Mouse (Mus musculus) left cerebral cortex, postnatal 14 days (tissue): ENCODE data around the gene Ppih. TPM values are rescaled to one million over a fixed set of nuclear protein-coding genes. Genes with fewer than 3 reads are reported as not detected.

ENCODE experiments used
- DNase-seq, 2 experiments: peaks; one replicate each; pipeline ENCODE4 v3.0.0; 2021 to 2022; ENCODE audit warnings: low spot score in 2 of 2, mixed read lengths in 1 of 2
- intact Hi-C: fragments of 180-260 bp; cut with DNase I; formaldehyde crosslinking; loops from one replicate; pipeline ENCODE4 v1.15.1; 2025
- long read RNA-seq, 2 experiments: library from polyadenylated mRNA; stranded (forward); transcript quantifications; one replicate each; pipeline ENCODE4 v2.0.0; 2021
- total RNA-seq, 2 experiments: library from RNA; stranded (reverse); gene quantifications; 2 replicates each; pipeline ENCODE4 v1.2.3; 2021

Gene Ppih
- total RNA-seq, result 10 to 100 TPM; 18.0 to 19.1 TPM
- long read RNA-seq, experiment 1, partial matches to known transcripts, result 0 of 8 reads
- long read RNA-seq, experiment 1, other reads (novel, unspliced or antisense), result 1 of 8 reads
- long read RNA-seq, experiment 2, partial matches to known transcripts, result 0 of 5 reads
- long read RNA-seq, experiment 2, other reads (novel, unspliced or antisense), result 0 of 5 reads

DNA sequence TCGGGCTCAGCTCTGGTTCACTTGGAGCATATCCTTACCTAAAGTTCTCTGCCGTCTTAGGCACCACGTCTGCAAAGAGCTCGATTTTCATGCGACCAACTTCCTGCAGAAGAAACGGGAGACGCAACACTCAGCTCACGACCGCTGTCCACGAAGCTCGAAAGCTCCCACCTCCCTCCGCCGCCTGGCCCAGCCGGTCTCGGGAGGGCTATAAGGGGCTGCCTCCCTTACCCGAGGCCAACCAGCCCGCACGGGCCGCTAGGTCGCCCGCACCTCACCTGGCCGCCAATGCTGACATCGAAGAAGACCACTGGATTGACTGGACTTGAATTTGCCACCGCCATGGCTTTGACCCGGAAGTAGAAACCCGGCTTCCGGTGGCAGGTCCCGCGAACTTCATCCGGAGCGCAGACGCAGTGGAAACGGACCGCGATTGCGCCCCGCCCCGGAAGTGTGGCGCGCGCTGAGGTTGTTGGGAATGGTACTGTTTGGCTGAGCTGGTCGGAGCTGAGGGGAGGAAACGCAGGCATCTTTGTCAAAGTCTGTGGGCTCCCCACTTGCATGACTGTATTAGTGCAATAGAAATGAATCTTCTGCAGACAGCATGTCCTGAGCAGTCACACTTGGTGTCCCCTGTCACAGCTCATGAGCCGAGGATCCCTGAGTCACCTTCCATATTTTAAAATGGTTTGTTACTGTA lies at the start of gene Ppih:
Gene Ppih (minus strand): TSS at position 416 of the 700 bp plus-strand sequence.
- peak; percentile 96 to 97 for DNase-seq
- intact Hi-C loops, result loop anchor here (2.0 kb wide), 1 partner anchor 25 kb away; the partner anchor contains the start of gene Ybx1

DNA sequence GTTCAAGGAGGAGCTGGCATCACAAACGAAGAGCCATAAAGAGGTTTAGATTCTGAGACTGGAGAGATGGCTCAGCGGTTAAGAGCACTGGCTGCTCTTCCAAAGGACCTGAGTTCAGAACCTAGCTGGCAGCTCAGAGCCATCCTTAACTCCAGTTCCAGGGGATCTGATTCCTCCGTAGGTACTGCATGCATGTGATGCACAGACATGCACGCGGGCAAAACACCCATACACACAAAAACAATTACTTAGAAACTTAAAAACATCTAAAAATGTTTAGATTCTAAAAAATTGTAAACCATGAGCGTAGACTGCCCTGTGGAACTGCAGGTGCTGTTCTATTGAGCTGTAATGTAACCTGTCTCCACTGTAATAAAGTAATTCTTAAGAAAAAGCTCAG lies 49.1 kb upstream of the Ppih start:
- DNase-seq, result no peak
- intact Hi-C loops, result no loop called here

DNA sequence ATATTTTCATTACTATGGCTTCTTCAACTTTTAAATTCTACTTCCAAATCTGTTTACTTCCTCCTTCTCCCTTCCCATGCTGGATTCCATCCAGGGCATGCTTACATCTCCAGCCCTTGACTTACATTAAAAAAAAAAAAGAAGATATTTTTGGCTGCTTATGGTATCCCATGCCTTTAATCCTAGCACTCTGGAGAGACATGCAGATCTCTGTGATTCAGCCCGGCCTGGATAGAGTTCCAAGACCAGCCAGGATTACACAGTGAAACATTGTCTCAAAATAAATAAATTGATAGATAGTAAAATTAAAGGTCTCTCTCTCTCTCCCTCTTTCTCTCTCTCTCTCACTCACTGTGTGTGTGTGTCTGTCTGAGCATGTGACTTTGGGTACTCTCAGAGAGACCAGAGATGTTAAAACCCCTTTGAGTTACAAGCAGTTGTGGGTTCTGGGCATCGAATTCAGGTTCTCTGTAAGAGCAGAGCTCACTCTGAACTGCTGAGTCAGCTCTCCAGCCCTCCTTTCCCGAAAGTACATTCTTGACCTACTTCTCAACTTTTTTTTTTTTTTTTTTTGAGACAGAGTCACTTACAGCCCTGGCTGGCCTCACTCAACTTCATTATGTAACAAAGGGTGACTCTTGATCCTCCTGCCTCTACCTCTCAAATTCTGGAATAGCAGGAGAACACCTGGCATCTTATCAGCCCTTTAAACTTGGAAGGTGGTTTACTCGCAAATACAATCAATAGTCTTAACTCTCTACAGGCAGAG lies 46.6 kb upstream of the Ppih start:
- intact Hi-C loops, result no loop called here

DNA sequence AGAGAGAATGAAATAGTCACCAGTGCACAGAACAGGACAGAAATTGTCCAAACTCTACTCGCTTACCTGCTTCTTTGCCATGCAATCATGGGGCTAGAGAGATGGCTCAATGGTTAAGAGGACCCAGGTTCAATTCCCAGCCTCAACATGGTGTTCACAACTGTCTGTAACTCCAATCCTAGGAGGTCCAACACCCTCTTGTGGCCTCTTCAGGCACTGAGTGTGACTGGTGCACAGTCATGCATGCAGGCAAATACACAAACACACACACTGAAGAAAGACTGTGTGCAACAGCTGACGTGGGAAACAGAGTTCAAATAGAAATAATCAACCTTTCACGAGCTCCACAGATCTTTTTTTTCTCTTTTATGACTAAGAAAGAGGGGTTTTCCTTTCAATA lies 41.9 kb upstream of the Ppih start:
- DNase-seq, result no peak
- intact Hi-C loops, result no loop called here

More for the DNA sequence above, 46.6 kb upstream of the Ppih start:
- no peak for DNase-seq

DNA sequence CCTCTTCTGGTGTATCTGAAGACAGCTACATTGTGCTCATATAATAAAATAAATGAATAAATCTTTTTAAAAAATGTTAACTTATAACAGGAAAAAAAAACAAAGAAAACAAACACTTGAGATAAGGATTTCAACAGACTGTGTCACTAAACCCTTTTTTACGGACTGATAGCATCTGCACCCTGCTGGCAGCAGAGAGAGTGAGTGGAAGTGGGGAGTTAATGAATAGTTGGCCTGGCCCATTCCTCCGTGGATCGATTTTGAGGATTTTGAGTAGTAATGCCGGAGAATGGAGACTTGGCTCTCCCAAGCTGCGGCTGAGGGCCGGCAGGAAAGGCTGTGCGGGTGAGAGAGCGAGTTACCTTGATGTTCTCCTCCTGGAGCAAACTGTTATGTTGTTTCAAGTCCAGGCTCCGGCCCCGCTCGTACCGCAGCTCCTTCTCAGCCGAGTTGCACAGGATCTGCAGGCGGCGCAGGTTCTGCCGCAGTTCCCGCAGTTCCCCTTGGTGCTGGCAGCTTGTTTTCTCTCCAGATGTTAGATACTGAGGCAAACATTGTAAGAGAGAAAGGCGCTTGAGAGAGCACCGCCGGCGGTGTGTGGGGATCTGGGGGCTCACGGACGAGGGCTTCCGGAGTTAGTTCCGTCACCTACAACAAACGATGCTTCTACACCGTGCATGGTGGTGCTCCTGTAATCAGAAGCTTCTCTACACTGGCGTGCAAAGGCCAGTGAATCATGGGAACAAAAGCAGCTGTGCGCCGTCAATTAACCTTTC lies 39.0 kb upstream of the Ppih start:
- intact Hi-C loops, result no loop called here
- peak in 1 of 2 experiments; percentile 7 for DNase-seq

DNA sequence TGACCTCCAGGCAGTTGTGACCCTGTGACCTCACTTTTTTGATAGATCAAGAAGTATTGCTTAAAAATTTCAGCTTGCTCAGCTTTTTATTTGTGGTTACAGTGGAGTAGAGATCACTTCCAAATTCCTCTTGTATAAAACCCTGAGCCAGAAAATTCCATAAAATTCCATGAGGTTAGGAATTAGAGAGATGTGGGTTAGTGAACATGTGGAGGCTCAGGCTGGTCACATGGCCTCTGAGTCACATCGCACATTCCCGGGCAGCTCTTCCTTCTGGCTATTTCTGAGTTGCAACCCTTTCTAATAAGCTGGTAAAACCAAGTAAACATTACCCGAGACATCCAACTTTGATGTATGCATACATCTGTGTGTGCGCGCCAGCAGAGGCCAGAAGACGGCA lies 25.2 kb upstream of the Ppih start:
- intact Hi-C loops, result no loop called here

DNA sequence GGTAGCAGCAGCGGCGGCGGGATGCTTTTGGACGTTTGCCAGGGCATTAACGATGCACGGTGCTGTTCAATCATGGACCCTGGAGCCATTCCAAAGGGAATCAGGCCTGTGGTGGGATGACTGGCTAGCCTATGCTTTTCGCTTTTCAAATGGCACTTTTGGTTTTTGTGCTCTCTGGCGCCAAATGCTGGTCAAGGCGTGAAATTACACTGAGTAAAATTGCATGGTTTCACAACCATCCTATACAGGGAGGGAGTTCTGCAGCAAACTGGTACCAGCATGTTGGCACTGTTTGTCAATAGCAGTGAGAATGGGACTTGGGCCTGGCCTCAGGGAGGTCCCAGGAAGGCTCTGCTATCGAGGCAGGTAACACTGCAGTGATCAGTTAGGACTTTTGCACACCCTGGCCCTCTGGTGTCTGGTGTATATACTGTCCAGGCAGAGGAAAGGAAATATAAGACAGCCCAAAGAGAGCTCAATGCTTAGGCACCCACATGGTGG lies 18.6 kb upstream of the Ppih start:
- intact Hi-C loops, result no loop called here
- DNase-seq, result peak; percentile 46 to 75

More for the DNA sequence above, 25.2 kb upstream of the Ppih start:
- DNase-seq, result no peak

DNA sequence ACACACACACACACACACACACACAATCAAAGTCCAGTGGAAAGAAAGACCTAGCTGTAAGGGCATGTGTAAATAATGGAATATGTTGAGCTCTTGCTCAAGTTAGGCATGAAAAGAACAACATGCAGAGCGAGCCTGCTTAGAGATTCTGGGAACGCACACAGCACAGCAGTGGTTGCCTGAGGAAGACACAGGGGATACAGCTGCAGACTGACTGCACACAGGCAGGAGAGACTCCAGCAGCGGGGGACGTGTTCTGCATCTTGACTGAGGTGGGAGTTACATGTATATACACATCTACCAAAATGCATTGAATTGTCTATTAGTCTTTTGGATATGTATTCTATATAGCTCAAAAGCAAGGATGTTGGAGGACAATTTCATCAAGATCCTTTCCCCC lies 18.1 kb upstream of the Ppih start:
- intact Hi-C loops, result no loop called here
- DNase-seq, result peak; percentile 20 to 49

DNA sequence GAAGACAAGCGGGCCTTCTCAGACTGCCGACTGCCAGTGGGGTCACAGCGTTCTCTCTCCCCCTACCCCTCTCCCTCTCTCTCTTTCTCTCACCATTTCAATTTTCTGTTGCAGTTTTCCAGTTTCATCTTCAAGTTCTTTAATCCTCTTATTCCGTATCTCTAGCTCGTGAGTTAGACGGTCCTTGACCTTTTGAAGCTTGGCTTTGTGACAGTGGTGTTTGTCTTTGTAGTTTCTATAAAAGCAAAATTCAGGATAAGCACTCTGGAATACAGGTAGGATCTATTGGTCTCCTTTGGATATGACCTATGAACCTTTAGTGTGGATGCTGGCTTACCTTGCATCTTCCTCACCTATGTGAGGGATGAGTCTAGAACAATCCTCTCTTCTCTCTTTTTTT lies 13.1 kb upstream of the Ppih start:
- no peak for DNase-seq
- intact Hi-C loops, result no loop called here

DNA sequence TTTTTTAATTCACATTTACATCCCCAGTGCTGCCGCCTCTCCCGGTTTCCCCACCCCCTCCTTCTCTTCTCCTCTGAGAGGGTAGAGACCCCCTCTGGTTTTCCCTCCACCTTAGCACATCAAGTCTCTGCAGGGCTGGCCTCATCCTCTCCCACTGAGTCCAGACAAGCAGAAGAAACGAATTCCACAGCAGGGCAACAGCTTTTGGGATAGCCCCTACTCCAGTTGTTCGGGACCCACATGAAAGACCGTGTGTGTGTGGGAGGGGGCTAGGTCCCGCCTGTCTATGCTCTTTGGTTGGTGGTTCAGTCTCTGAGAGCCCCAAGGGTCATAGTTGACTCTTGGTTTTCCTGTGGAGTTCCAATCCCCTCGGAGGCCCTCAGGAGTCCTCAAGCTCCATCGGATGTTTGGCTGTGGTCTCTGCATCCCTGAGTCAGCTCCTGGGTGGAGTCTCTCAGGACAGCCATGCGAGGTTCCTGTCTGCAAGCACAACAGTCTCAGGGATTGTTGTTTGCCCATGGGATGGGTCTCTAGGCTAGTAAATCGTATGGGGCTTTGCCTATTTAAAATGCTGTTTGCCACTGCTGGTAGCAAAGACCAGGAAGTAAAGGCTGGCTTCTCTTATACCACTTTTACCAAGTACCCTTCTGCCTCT lies 677 bp upstream of the Ppih start:
- no peak for DNase-seq
- intact Hi-C loops, result loop anchor here (2.0 kb wide), 1 partner anchor 26 kb away; the partner anchor contains the start of gene Ybx1

DNA sequence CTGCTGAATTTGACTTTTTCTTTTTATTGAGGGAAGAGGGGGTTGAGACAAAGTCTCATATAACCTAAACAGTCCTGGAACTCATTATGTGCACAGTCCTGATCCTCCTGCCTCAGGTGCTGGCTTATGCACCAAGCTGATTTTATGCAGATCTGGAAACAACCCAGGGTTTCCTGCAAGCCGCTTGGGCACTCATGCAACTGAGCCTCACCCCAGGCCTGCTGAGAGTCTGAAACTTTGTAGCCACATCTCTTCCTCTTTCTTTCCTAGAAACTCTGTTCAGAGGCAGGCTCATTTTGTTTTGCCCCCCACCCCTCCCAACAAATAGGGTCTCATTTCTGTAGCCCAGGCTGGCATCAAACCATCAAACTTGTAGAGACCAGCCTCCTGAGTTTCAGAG lies 6.6 kb downstream of the Ppih start:
- no peak for DNase-seq
- intact Hi-C loops, result no loop called here

DNA sequence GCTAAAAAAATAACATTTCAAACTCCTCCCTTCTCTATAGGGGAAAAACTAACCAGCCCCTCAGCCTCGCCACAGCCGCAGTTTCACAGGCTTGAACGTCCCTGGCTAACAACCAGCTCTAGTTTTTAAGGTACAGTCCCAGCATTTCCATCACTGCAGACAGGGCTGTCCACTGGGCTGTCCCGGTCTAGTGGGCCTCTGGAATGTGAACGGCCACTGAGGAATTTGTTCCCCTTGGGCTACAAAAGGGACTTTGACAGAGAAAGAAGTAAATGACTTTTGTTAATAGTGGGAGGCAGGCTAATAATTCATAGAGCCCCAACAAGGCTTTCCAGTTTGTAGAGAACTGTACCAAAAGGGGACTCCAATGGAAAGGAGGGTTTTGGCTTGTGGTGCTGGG lies 14.9 kb downstream of the Ppih start:
- intact Hi-C loops, result no loop called here
- no peak for DNase-seq

DNA sequence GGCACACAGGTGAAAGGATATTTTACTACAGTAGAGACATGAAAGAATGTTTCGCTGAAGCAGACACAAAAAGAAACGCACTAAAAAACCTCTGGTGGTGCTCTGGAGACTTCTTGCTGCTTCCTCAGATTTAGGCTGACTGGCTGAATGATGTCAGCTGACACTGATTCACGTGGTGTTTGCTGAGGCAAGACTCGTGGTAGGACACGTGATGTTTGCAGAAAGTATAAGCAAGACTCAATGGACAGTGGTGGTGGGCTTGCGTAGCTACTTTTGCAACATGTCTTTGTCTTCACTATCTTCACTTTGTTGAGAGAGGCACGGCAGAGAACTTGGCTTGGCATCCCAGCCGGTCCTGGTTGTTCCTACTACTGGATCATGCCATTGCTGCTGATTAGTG lies 17.1 kb downstream of the Ppih start:
- no peak for DNase-seq
- intact Hi-C loops, result no loop called here

DNA sequence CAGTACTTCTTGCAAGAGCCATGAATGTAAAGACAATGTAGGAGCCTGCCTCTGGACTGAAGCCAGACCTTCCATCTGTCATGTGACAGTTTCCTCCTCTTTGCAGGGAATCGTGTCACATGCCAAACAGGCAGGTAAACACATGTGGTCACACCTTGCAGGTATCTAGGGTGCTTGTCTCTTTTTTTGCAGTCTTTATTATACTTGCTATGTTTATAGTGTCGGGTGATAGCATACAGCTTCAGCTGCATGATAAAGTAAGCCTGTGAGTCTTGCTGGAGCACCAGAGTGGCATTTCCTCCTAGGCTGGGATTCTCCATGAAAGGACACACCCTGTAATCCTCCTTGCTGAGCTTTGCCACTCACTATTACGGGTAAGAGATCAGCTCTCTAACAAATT lies 18.6 kb downstream of the Ppih start:
- intact Hi-C loops, result no loop called here
- no peak for DNase-seq

DNA sequence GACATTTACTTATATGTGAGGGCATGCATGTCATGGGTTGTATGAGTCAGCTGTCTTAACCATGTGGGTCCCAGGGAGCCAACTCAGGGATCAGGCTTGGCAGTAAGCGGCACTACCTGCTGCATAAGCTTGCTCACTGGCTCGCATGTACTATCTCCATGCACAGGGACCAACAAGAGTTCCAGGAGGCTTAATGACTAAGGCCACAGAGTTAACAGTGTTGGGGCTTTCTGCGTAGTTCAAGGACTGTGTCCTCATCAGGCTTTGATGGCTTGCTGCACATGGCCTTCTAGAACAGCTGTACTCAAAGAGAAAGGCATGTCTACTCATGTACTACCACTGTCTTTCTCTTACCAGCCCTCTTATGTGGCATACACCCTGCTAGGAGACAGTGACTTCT lies 19.6 kb downstream of the Ppih start:
- DNase-seq, result no peak
- intact Hi-C loops, result no loop called here

DNA sequence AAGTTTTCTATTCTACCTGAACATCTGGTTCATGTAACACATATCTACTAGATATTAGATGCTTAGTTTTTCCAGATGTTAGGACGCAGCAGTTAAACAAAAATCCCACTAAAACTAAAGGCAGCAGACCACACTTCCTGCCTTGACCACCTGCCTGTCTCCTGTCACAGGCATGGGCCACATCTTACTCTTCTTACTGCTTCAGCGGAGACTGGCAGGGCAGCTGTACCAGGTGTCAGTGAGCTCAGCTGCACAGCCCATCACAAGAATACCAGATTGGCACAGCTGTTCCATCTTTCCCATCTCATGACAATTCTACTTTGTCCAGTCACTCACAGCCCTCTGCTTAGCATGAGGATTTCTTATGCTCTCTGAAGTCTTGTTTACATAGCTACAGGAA lies 23.0 kb downstream of the Ppih start:
- intact Hi-C loops, result no loop called here
- DNase-seq, result no peak

DNA sequence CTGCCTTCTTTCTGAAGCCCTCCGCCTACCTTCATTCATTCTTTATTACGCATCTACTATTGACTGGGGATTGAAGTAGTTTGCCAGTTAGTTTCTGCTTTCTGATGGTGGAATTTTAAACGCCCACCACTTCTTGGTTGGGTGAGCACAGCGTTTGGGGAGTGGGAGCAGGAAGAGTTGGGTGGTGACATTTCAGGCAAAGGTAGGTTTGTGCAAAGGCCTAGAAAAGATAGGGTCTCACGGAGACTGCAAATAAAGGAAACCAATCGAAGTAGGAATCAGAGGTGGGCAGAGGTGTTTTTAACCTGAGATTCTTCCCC lies 25.3 kb downstream of the Ppih start:
- intact Hi-C loops, result loop anchor here (2.0 kb wide), 1 partner anchor 26 kb away; the partner anchor contains the start of gene Ppih

DNA sequence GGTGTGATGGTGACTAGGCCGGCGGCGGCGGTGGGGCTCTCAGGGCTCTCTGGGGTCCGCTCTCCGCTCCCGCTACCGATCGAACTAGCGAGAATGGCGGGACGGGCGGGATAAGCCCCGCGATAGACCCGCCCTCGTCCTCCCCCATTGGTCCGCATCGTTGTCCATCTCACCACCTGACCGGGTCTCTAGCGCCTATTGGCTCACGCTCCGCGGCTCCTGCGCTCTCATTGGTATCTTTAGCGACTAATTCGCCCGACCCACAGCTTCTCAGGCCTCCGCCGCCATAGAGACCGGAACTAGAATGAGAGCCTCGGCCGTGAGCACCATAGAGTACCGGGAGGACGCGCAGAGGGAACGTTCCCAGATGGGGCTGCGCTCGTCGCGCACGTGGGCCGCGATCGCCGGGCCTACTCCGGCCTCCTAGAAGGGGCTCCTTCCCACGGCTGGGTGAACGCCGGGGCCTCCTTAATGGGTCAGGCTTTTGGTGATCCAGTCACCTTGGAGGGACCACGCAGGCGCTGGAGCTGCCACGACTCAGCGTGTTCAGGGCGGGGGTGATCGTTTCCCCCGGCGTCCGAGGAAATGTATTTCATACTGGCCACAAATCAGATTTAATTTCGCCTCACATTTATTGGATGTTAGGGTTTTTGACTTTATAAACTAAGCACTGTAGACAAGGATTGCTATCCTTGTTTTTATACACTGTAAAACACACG lies 25.8 kb downstream of the Ppih start, which contains the start of gene Ybx1:
Gene Ybx1 (minus strand): TSS at position 190 of the 719 bp plus-strand sequence.
- intact Hi-C loops, result loop anchor here (2.0 to 5.0 kb wide), 2 partner anchors 26 to 42 kb away; partner anchors contain the start of gene Ppih
- DNase-seq, result peak; percentile 100

More for the DNA sequence above, 25.3 kb downstream of the Ppih start:
- DNase-seq, result no peak
